Mouse (Mus musculus) ES-E14 (cell line): Measurements from ENCODE around the gene Pard3. TPM values are rescaled to one million over a fixed set of nuclear protein-coding genes. Genes with fewer than 3 reads are reported as not detected.

Source experiments
- DNase-seq: peaks from one replicate; pipeline ENCODE4 v3.0.0-alpha.2; 2013; ENCODE audit warnings: low read depth, low spot score
- H3K27ac ChIP-seq: 2 replicates; pipeline ENCODE4 v1.5.1; 2012; ENCODE audit warnings: low read depth, mild to moderate bottlenecking, low read length, moderate library complexity, mixed read lengths; ENCODE audit not compliant: poor library complexity, insufficient read depth, severe bottlenecking
- H3K36me3 ChIP-seq: 2 replicates; pipeline ENCODE4 v1.6.1; 2012; ENCODE audit warnings: mild to moderate bottlenecking, low read length, moderate library complexity, mixed read lengths; ENCODE audit not compliant: control insufficient read depth, poor library complexity, insufficient read depth, severe bottlenecking
- H3K4me1 ChIP-seq, 2 experiments: fragments of 150-350 bp in 1 of 2; sonication (generic) in 1 of 2; 2 replicates each; pipeline ENCODE4 v1.6.1; 2012; ENCODE audit warnings: low read length in 2 of 2, mild to moderate bottlenecking in 1 of 2, mixed read lengths in 1 of 2; ENCODE audit not compliant: control insufficient read depth in 2 of 2, insufficient read depth in 2 of 2, poor library complexity in 1 of 2
- H3K4me3 ChIP-seq, 2 experiments: fragments of 150-350 bp in 1 of 2; sonication (generic) in 1 of 2; 2 replicates each; pipeline ENCODE4 v1.5.1; 2012; ENCODE audit warnings: low read length in 2 of 2, low read depth in 1 of 2, mild to moderate bottlenecking in 1 of 2, mixed read lengths in 1 of 2; ENCODE audit not compliant: insufficient read depth in 1 of 2, poor library complexity in 1 of 2, severe bottlenecking in 1 of 2
- H3K9ac ChIP-seq: 2 replicates; pipeline ENCODE4 v1.6.1; 2012; ENCODE audit warnings: low read depth, mild to moderate bottlenecking, low read length, mixed read lengths; ENCODE audit not compliant: poor library complexity, insufficient read depth, severe bottlenecking
- H3K9me3 ChIP-seq: fragments of 150-350 bp; sonication (generic); 2 replicates; pipeline ENCODE4 v1.6.1; 2012; ENCODE audit warnings: low read depth, mild to moderate bottlenecking, low read length; ENCODE audit not compliant: control insufficient read depth, insufficient read depth
- CHD2 ChIP-seq: IDR thresholded peaks from 2 replicates; pipeline ENCODE4 v1.6.1; 2014; ENCODE audit warnings: mild to moderate bottlenecking, low read depth, low read length, inconsistent platforms
- HCFC1 ChIP-seq: IDR thresholded peaks from 2 replicates; pipeline ENCODE4 v1.6.1; 2012; ENCODE audit warnings: low read length, inconsistent platforms, borderline replicate concordance; ENCODE audit not compliant: insufficient read depth
- MAFK ChIP-seq: IDR thresholded peaks from 2 replicates; pipeline ENCODE4 v1.6.1; 2014; ENCODE audit warnings: mild to moderate bottlenecking, low read depth, low read length, inconsistent platforms; ENCODE audit not compliant: insufficient read depth
- ZC3H11A ChIP-seq: IDR thresholded peaks from 2 replicates; pipeline ENCODE4 v1.6.1; 2012; ENCODE audit warnings: low read depth, mild to moderate bottlenecking, inconsistent platforms, low read length, borderline replicate concordance
- ZNF384 ChIP-seq: IDR thresholded peaks from 2 replicates; pipeline ENCODE4 v1.6.1; 2012; ENCODE audit warnings: low read depth, low read length, inconsistent platforms
- in situ Hi-C, 2 experiments: fragments of 600-800 bp; cut with MboI; formaldehyde crosslinking; loops; one replicate each; pipeline ENCODE4 v1.15.1; 2025; ENCODE audit warnings: low sequenced_read_pairs in 2 of 2, inconsistent platforms in 1 of 2; ENCODE audit not compliant: unreplicated experiment in 2 of 2
- total RNA-seq: library from RNA; depleted of rRNA; stranded (reverse); fragments of 300-350 nt; gene quantifications from 2 replicates; pipeline ENCODE4 v1.2.3, GENCODE M21; 2012

The Pard3 gene
- total RNA-seq, 1 experiment: 30.2 TPM

GRCm38 (mm10) chr8:127251985-127252384 lies 188.3 kb downstream of the Pard3 start:
- in situ Hi-C loops: no loop called here

GRCm38 (mm10) chr8:127254625-127255024 lies 190.9 kb downstream of the Pard3 start:
- Histone ChIP-seq H3K4me3 (no peak overlapping the region), H3K9me3 (no peaks in the 10 kb centered on the region), H3K36me3 (no peaks in the 10 kb centered on the region), H3K9ac (no peak overlapping the region), H3K27ac (no peak overlapping the region), H3K4me1 (no peaks in the 10 kb centered on the region; a peak in 1 of 4 replicates)
- DNase-seq: no peak
- in situ Hi-C loops: no loop called here
- TF ChIP-seq HCFC1: no peak

More at GRCm38 (mm10) chr8:127251985-127252384, 188.3 kb downstream of the Pard3 start:
- Histone ChIP-seq H3K4me3 (no peak overlapping the region), H3K9me3 (no peaks in the 10 kb centered on the region), H3K27ac (no peak overlapping the region), H3K9ac (no peak overlapping the region), H3K36me3 (no peaks in the 10 kb centered on the region), H3K4me1 (no peaks in the 10 kb centered on the region; a peak in 1 of 4 replicates)
- DNase-seq: peak; percentile 59
- TF ChIP-seq HCFC1 (no peak), MAFK (no peak), ZC3H11A (no peak), CHD2 (no peak), ZNF384 (no peak)

GRCm38 (mm10) chr8:127257086-127257485 lies 193.4 kb downstream of the Pard3 start:
- no peak overlapping the region for H3K4me3 ChIP-seq

GRCm38 (mm10) chr8:127261051-127261450 lies 197.4 kb downstream of the Pard3 start:
- Histone ChIP-seq H3K9me3 (no peaks in the 10 kb centered on the region), H3K4me1 (no peaks in the 10 kb centered on the region; a peak in 1 of 4 replicates), H3K36me3 (no peaks in the 10 kb centered on the region; the same call in 1 of the 2 replicates), H3K4me3 (no peak overlapping the region), H3K27ac (no peak overlapping the region), H3K9ac (no peak overlapping the region)
- no peak for DNase-seq
- TF ChIP-seq MAFK: no peak
- in situ Hi-C loops: no loop called here

More at GRCm38 (mm10) chr8:127257086-127257485, 193.4 kb downstream of the Pard3 start:
- no peak for DNase-seq
- Histone ChIP-seq H3K9ac (no peak overlapping the region), H3K9me3 (no peaks in the 10 kb centered on the region), H3K27ac (no peak overlapping the region), H3K36me3 (no peaks in the 10 kb centered on the region), H3K4me1 (no peaks in the 10 kb centered on the region; a peak in 1 of 4 replicates)
- in situ Hi-C loops: no loop called here
- TF ChIP-seq CHD2 (no peak), ZNF384 (no peak), MAFK (no peak)

- H3K27ac ChIP-seq: no peak overlapping the region
- H3K4me3 ChIP-seq: no peak overlapping the region
- H3K36me3 ChIP-seq: no peaks in the 10 kb centered on the region; the same call in 1 of the 2 replicates
- in situ Hi-C loops: no loop called here
- no peaks in the 10 kb centered on the region; a peak in 1 of 4 replicates for H3K4me1 ChIP-seq
- no peaks in the 10 kb centered on the region for H3K9me3 ChIP-seq
- no peak for TF ChIP-seq HCFC1
- no peak for TF ChIP-seq MAFK
- no peak for TF ChIP-seq CHD2
- no peak for TF ChIP-seq ZNF384
- TF ChIP-seq ZC3H11A: no peak
- DNase-seq: no peak
- no peak overlapping the region for H3K9ac ChIP-seq
Observed at GRCm38 (mm10) chr8:127262026-127262425, 198.3 kb downstream of the Pard3 start.
